Mouse (Mus musculus) midbrain, embryonic 11.5 days (tissue): ENCODE results near the gene Ciart. TPM values are rescaled to one million over a fixed set of nuclear protein-coding genes. Genes with fewer than 3 reads are reported as not detected.

Experiments
- ATAC-seq: fragments of 200-750 bp; cut with Nextera tagmentation; 2 replicates; pipeline ENCODE4 v1.8.0; 2017; ENCODE audit warnings: moderate TSS enrichment, moderate library complexity; ENCODE audit not compliant: low FRiP score
- DNase-seq: peaks from one replicate; pipeline ENCODE4 v3.0.0; 2015; ENCODE audit warnings: low spot score; ENCODE audit errors: missing footprints
- H3K27ac ChIP-seq: fragments of 300-500 bp; sonication (generic); 2 replicates; pipeline ENCODE4 v1.5.1; 2014; ENCODE audit warnings: low read depth, low read length
- H3K27me3 ChIP-seq: fragments of 300-500 bp; sonication (generic); 2 replicates; pipeline ENCODE4 v1.6.1; 2014; ENCODE audit warnings: mild to moderate bottlenecking, low read length, moderate library complexity, mixed read lengths; ENCODE audit not compliant: control insufficient read depth, insufficient read depth
- H3K36me3 ChIP-seq: fragments of 300-500 bp; sonication (generic); 2 replicates; pipeline ENCODE4 v1.6.1; 2014; ENCODE audit warnings: mild to moderate bottlenecking, low read length, moderate library complexity, mixed read lengths; ENCODE audit not compliant: control insufficient read depth, insufficient read depth
- H3K4me1 ChIP-seq: fragments of 300-500 bp; sonication (generic); 2 replicates; pipeline ENCODE4 v1.6.1; 2014; ENCODE audit warnings: low read length; ENCODE audit not compliant: control insufficient read depth, insufficient read depth
- H3K4me2 ChIP-seq: fragments of 300-500 bp; sonication (generic); 2 replicates; pipeline ENCODE4 v1.6.1; 2014; ENCODE audit warnings: mild to moderate bottlenecking, moderate library complexity
- H3K4me3 ChIP-seq: fragments of 300-500 bp; sonication (generic); 2 replicates; pipeline ENCODE4 v1.5.1; 2014; ENCODE audit warnings: low read depth, low read length
- H3K9ac ChIP-seq: fragments of 300-500 bp; sonication (generic); 2 replicates; pipeline ENCODE4 v1.6.1; 2014; ENCODE audit warnings: low read length
- H3K9me3 ChIP-seq: fragments of 300-500 bp; sonication (generic); 2 replicates; pipeline ENCODE4 v1.6.1; 2016; ENCODE audit warnings: low read length; ENCODE audit not compliant: control insufficient read depth
- WGBS: fragments of 180-500 bp; shearing (Covaris S2); extraction: QIAGEN DNeasy Blood & Tissue Kit; methylation state at CpG from one replicate; pipeline ENCODE4 v1.1.7; 2014; 5-methylcytosine and 5-hydroxymethylcytosine counted together
- polyA plus RNA-seq: library from polyadenylated mRNA; unstranded; fragments of >200 nt; fragmentation: Nextera tagmentation; extraction: Ambion mirVana; gene quantifications from 2 replicates; pipeline ENCODE4 v1.2.1, GENCODE M21; 2014

Ciart gene
- polyA plus RNA-seq, 1 experiment from 2014 or later, result 4.6 TPM

DNA sequence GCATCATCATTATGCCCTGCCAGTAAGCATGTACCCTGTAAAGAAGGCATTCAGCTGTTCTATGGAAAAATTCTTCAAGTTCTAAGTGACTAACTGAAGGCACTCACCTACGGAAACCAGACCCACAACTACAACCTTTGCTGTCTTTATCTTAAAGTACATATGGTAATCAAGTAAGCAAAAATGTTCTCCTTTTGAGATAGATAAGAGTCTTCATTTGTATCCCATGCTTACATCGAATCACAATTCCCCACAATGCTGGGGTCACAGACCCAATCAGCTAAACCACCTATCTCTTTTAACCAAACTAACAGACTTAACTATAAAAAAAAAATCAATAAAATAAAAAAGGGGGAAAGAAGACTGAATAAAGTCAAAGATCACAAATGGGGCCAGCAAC lies 42.8 kb downstream of the Ciart start:
- H3K9me3 ChIP-seq, result no peaks in the 10 kb centered on the region
- no peak overlapping the region for H3K9ac ChIP-seq
- H3K36me3 ChIP-seq, result peaks cover 23% of the 10 kb centered on the region
- H3K4me3 ChIP-seq, result no peak overlapping the region
- DNase-seq (no peak), ATAC-seq (no peak)
- no peak overlapping the region for H3K27ac ChIP-seq
- 96% methylated on average over 2 of the region's 2 CpGs for WGBS
- H3K27me3 ChIP-seq, result no peaks in the 10 kb centered on the region
- no peaks in the 10 kb centered on the region for H3K4me1 ChIP-seq
- no peak overlapping the region for H3K4me2 ChIP-seq

DNA sequence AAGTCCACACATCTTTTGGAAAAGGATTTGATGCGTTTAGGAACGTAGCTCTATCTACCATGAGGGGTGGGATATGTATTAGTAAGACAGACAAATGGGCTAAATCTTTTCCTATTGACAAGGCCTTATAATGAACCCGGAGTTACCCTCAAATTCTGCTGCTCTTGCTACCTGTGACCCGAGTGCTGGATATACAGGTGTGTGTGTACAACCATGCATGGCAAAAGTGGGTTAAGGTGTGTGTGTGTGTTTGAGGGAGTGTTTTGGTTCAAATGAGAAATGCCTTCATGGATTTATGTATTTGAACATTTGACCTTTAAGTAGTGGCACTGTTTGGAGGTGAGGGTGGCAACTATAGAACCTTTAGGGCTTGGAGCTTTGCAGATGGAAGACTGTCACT lies 53.0 kb downstream of the Ciart start:
- ATAC-seq (no peak), DNase-seq (no peak)
- H3K4me3 ChIP-seq, result no peak overlapping the region
- H3K9ac ChIP-seq, result no peak overlapping the region
- no peaks in the 10 kb centered on the region for H3K4me1 ChIP-seq
- H3K4me2 ChIP-seq, result no peak overlapping the region
- no peak overlapping the region for H3K27ac ChIP-seq
- peaks cover 32% of the 10 kb centered on the region for H3K36me3 ChIP-seq
- H3K9me3 ChIP-seq, result no peaks in the 10 kb centered on the region
- WGBS, result 94% methylated on average over 4 of the region's 4 CpGs
- no peaks in the 10 kb centered on the region for H3K27me3 ChIP-seq

Other genes with a start within 250 kb of the Ciart start
- 74.1 and 79.9 TPM in 2 replicates for gene Mcl1, start 223.5 kb downstream of the Ciart start, polyA plus RNA-seq
- 0.28 and 0.52 TPM in 2 replicates for gene Adamtsl4, start 194.3 kb downstream of the Ciart start, polyA plus RNA-seq
- 15.4 and 18.0 TPM in 2 replicates for gene Ecm1, start 142.7 kb downstream of the Ciart start, polyA plus RNA-seq
- gene Tars2, start 122.0 kb downstream of the Ciart start, polyA plus RNA-seq, result 47.9 and 49.6 TPM in 2 replicates
- gene Rprd2, start 63.4 kb downstream of the Ciart start, polyA plus RNA-seq, result 22.4 and 22.9 TPM in 2 replicates
- 65.3 and 69.6 TPM in 2 replicates for gene Prpf3, start 26.4 kb downstream of the Ciart start, polyA plus RNA-seq
- gene Mrps21, start 10.7 kb downstream of the Ciart start, polyA plus RNA-seq, result 343 and 356 TPM in 2 replicates
- gene BC028528, start 9.8 kb upstream of the Ciart start, polyA plus RNA-seq, result 8.5 and 8.9 TPM in 2 replicates
- gene Aph1a, start 11.7 kb upstream of the Ciart start, polyA plus RNA-seq, result 32.5 and 34.3 TPM in 2 replicates
- gene Car14, start 22.4 kb upstream of the Ciart start, polyA plus RNA-seq, result 32.1 and 33.4 TPM in 2 replicates
- 149 and 151 TPM in 2 replicates for gene Anp32e, start 47.0 kb upstream of the Ciart start, polyA plus RNA-seq
- 62.9 and 70.7 TPM in 2 replicates for gene Plekho1, start 113.8 kb upstream of the Ciart start, polyA plus RNA-seq
- 24.7 and 29.5 TPM in 2 replicates for gene Vps45, start 176.2 kb upstream of the Ciart start, polyA plus RNA-seq
- gene Otud7b, start 222.3 kb upstream of the Ciart start, polyA plus RNA-seq, result 8.8 and 9.4 TPM in 2 replicates